Mouse (Mus musculus): Measurements from ENCODE around the gene Zfp683. TPM values are rescaled to one million over a fixed set of nuclear protein-coding genes. Genes with fewer than 3 reads are reported as not detected.
A peak's percentile ranks its signal among the peaks of the same experiment; 100 is the strongest.

Zfp683 gene
- polyA plus RNA-seq, 1 experiment from 2014 or later = not detected

GRCm38 (mm10) chr4:134060135-134060865, 6.7 kb downstream of the Zfp683 start, which contains the start of gene Crybg2:
Gene Crybg2, plus strand, starts transcription at chr4:134060815.
- no peaks in the 10 kb centered on the region for H3K9me3 ChIP-seq (replicated peaks)
- no peaks in the 10 kb centered on the region for H3K36me3 ChIP-seq
- peaks cover 15% of the 10 kb centered on the region for H3K27me3 ChIP-seq
- WGBS = 58% methylated on average over 28 of the region's 28 CpGs
- H3K4me1 ChIP-seq = peaks cover 12% of the 10 kb centered on the region
- H3K9ac ChIP-seq = no peak within 1 kb of the TSS
- H3K27ac ChIP-seq = no peak within 1 kb of the TSS
- ATAC-seq (replicated peaks; ENCODE audit: low FRiP score) = no peak
- H3K4me2 ChIP-seq = no peak within 1 kb of the TSS
- no peak within 1 kb of the TSS for H3K4me3 ChIP-seq (replicated peaks)

- no peak overlapping the region for H3K4me2 ChIP-seq
- no peaks in the 10 kb centered on the region for H3K36me3 ChIP-seq
- no peak overlapping the region for H3K9ac ChIP-seq
- ATAC-seq (replicated peaks; ENCODE audit: low FRiP score) = no peak
- peaks cover 16% of the 10 kb centered on the region for H3K4me1 ChIP-seq
- 66% methylated on average over 18 of the region's 18 CpGs for WGBS
- no peak overlapping the region for H3K4me3 ChIP-seq (replicated peaks)
- no peaks in the 10 kb centered on the region for H3K9me3 ChIP-seq (replicated peaks)
- no peak overlapping the region for H3K27ac ChIP-seq
- H3K27me3 ChIP-seq = peaks cover 23% of the 10 kb centered on the region
These were observed 7.7 kb downstream of the Zfp683 start for GRCm38 (mm10) chr4:134061166-134061830.

- Histone ChIP-seq H3K4me2 (no peak overlapping the region), H3K9ac (no peak overlapping the region), H3K9me3 (replicated peaks) (no peaks in the 10 kb centered on the region), H3K27ac (no peak overlapping the region), H3K4me3 (replicated peaks) (no peak overlapping the region), H3K27me3 (peaks cover 29% of the 10 kb centered on the region), H3K36me3 (no peaks in the 10 kb centered on the region), H3K4me1 (peaks cover 16% of the 10 kb centered on the region)
- ATAC-seq (replicated peaks; ENCODE audit: low FRiP score) = peak; percentile 58; the same call in 1 of the 2 replicates
- WGBS = 47% methylated on average over 8 of the region's 8 CpGs
These were observed 8.4 kb downstream of the Zfp683 start for GRCm38 (mm10) chr4:134061944-134062446.

- peaks cover 34% of the 10 kb centered on the region for H3K27me3 ChIP-seq
- no peak overlapping the region for H3K9ac ChIP-seq
- no peak overlapping the region for H3K4me3 ChIP-seq (replicated peaks)
- H3K4me2 ChIP-seq = no peak overlapping the region
- no peaks in the 10 kb centered on the region for H3K9me3 ChIP-seq (replicated peaks)
- H3K4me1 ChIP-seq = peaks cover 16% of the 10 kb centered on the region
- no peak overlapping the region for H3K27ac ChIP-seq
- no peak for ATAC-seq (replicated peaks; ENCODE audit: low FRiP score)
- 62% methylated on average over 8 of the region's 8 CpGs for WGBS
- H3K36me3 ChIP-seq = no peaks in the 10 kb centered on the region
These were observed 8.9 kb downstream of the Zfp683 start for GRCm38 (mm10) chr4:134062561-134062960.

- Histone ChIP-seq H3K9ac (no peak overlapping the region), H3K27me3 (peaks cover 34% of the 10 kb centered on the region), H3K4me1 (peaks cover 10% of the 10 kb centered on the region), H3K4me3 (replicated peaks) (peak overlapping the region; percentile 9; the same call in 1 of the 2 replicates), H3K27ac (no peak overlapping the region), H3K9me3 (replicated peaks) (no peaks in the 10 kb centered on the region), H3K4me2 (peak overlapping the region; percentile 34), H3K36me3 (no peaks in the 10 kb centered on the region)
- 18% methylated on average over 23 of the region's 23 CpGs for WGBS
- ATAC-seq (replicated peaks; ENCODE audit: low FRiP score) = no peak
These were observed 11.9 kb downstream of the Zfp683 start for GRCm38 (mm10) chr4:134065431-134066004.

- no peak overlapping the region for H3K4me2 ChIP-seq
- 89% methylated on average over 8 of the region's 8 CpGs for WGBS
These were observed 13.7 kb downstream of the Zfp683 start for GRCm38 (mm10) chr4:134067383-134067782.

GRCm38 (mm10) chr4:134067833-134068544, 14.4 kb downstream of the Zfp683 start:
- no peak for ATAC-seq (replicated peaks; ENCODE audit: low FRiP score)
- H3K9ac ChIP-seq = no peak overlapping the region
- no peak overlapping the region for H3K4me3 ChIP-seq (replicated peaks)
- no peak overlapping the region for H3K4me2 ChIP-seq
- H3K36me3 ChIP-seq = no peaks in the 10 kb centered on the region
- peaks cover 7% of the 10 kb centered on the region for H3K4me1 ChIP-seq
- H3K27me3 ChIP-seq = peaks cover 29% of the 10 kb centered on the region
- H3K9me3 ChIP-seq (replicated peaks) = no peaks in the 10 kb centered on the region
- WGBS = 76% methylated on average over 7 of the region's 7 CpGs
- no peak overlapping the region for H3K27ac ChIP-seq

More at GRCm38 (mm10) chr4:134067383-134067782, 13.7 kb downstream of the Zfp683 start:
- Histone ChIP-seq H3K27ac (no peak overlapping the region), H3K9ac (no peak overlapping the region), H3K27me3 (peaks cover 29% of the 10 kb centered on the region), H3K4me3 (replicated peaks) (no peak overlapping the region), H3K9me3 (replicated peaks) (no peaks in the 10 kb centered on the region), H3K4me1 (peaks cover 8% of the 10 kb centered on the region), H3K36me3 (no peaks in the 10 kb centered on the region)
- no peak for ATAC-seq (replicated peaks; ENCODE audit: low FRiP score)

- Histone ChIP-seq H3K4me3 (replicated peaks) (no peak overlapping the region), H3K27ac (no peak overlapping the region), H3K27me3 (peaks cover 29% of the 10 kb centered on the region), H3K9ac (no peak overlapping the region), H3K9me3 (replicated peaks) (no peaks in the 10 kb centered on the region), H3K4me1 (peaks cover 7% of the 10 kb centered on the region), H3K36me3 (no peaks in the 10 kb centered on the region), H3K4me2 (no peak overlapping the region)
- WGBS = 90% methylated on average over 4 of the region's 4 CpGs
- no peak for ATAC-seq (replicated peaks; ENCODE audit: low FRiP score)
These were observed 15.3 kb downstream of the Zfp683 start for GRCm38 (mm10) chr4:134068793-134069580.

- Histone ChIP-seq H3K4me1 (peaks cover 20% of the 10 kb centered on the region), H3K36me3 (no peaks in the 10 kb centered on the region), H3K27me3 (peaks cover 28% of the 10 kb centered on the region), H3K27ac (no peak overlapping the region), H3K9ac (no peak overlapping the region), H3K4me3 (replicated peaks) (no peak overlapping the region), H3K9me3 (replicated peaks) (no peaks in the 10 kb centered on the region), H3K4me2 (no peak overlapping the region)
- WGBS = 13% methylated on average over 3 of the region's 3 CpGs
- peak; percentile 33; the same call in 1 of the 2 replicates for ATAC-seq (replicated peaks; ENCODE audit: low FRiP score)
These were observed 25.1 kb downstream of the Zfp683 start for GRCm38 (mm10) chr4:134078694-134079093.

- Histone ChIP-seq H3K9ac (no peak overlapping the region), H3K36me3 (no peaks in the 10 kb centered on the region), H3K27me3 (peaks cover 28% of the 10 kb centered on the region), H3K9me3 (replicated peaks) (no peaks in the 10 kb centered on the region), H3K4me3 (replicated peaks) (no peak overlapping the region), H3K27ac (no peak overlapping the region), H3K4me1 (peaks cover 20% of the 10 kb centered on the region), H3K4me2 (no peak overlapping the region)
- WGBS = 81% methylated on average over 4 of the region's 4 CpGs
- no peak for ATAC-seq (replicated peaks; ENCODE audit: low FRiP score)
These were observed 27.0 kb downstream of the Zfp683 start for GRCm38 (mm10) chr4:134080674-134081073.

Data from kidney, embryonic 15.5 days (tissue).